Mouse (Mus musculus) cerebellum, adult 2 months (tissue): ENCODE results near the gene Spink2.

ENCODE experiments used
- CTCF ChIP-seq: fragments of 200-500 bp; IDR thresholded peaks from 2 replicates; pipeline ENCODE4 v1.5.1; 2011; ENCODE audit warnings: low read depth, mild to moderate bottlenecking, control low read depth, low read length, moderate library complexity, borderline replicate concordance; ENCODE audit not compliant: insufficient read depth
- POLR2A ChIP-seq: fragments of 200-500 bp; IDR thresholded peaks from 2 replicates; pipeline ENCODE4 v1.6.1; 2011; ENCODE audit warnings: low read length, control low read depth, borderline replicate concordance; ENCODE audit not compliant: insufficient read depth

DNA sequence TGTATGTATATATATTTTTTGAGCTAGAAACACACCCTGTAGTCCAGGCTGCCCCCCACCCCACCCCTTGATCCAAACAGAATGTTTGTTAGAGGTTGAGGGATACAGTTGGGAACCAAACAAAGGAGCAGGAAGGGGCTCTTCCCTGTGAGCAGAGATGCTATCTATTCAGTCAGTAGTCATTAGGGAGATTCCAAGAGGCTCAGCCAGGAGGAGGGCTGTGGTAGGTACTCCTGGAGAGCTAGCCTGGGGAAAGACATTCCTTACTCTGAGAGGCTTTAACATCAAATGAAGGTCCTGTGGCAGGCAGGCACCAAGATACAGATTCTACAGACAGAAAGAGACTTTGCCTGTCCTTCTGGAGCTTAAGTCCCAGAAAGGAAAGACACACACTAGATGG lies 48.0 kb upstream of the Spink2 start:
- TF ChIP-seq POLR2A: no peak
- TF ChIP-seq CTCF: no peak
